Mouse (Mus musculus): ENCODE results near the gene Brd3os.

GRCm38 (mm10) chr2:27428071-27428470, 14.1 kb upstream of the Brd3os start:
- TF ChIP-seq CTCF (IDR thresholded peaks at IDR 0.05; ENCODE audit: borderline replicate concordance, insufficient read depth, low read length) (peak; percentile 85), POLR2A (IDR thresholded peaks at IDR 0.05; ENCODE audit: low read depth, low read length) (no peak)

Measured in embryonic fibroblast, embryonic 13.5 days (primary cell).